Comparison of ENCODE assay signal across 10 mouse cellular contexts in genomic region chr12:117412257-117412656, GRCm38 (mm10).
DNase-seq lines count a peak whose midpoint lies in the region; ATAC-seq lines count a peak whose summit lies in the region.
"Had no signal": no experiment of that assay in that cellular context is flagged by ENCODE, and none has a peak within 500 bp of the region (broad histone marks: within the 10 kb centered on the region; RNA-seq: fewer than 3 reads in every experiment).

No protein-coding gene starts in this region.

- no peaks in the 10 kb centered on the region for H3K36me3 ChIP-seq in midbrain, embryonic 14.5 days (ENCODE audit: control insufficient read depth, insufficient read depth, low read length)
- no peaks in the 10 kb centered on the region for H3K36me3 ChIP-seq in midbrain, embryonic 10.5 days
- no peaks in the 10 kb centered on the region for H3K36me3 ChIP-seq in intestine, embryonic 16.5 days (ENCODE audit: control insufficient read depth, insufficient read depth, low read length)

- peak; percentile 14 to 59 for DNase-seq in adrenal gland, adult (ENCODE audit: inconsistent age in 2 of 2, low spot score in 1 of 2)
- DNase-seq in adrenal gland, postnatal 4 days (ENCODE audit: low spot score in 2 of 2) = no peak
- DNase-seq in midbrain, embryonic 14.5 days = peak; percentile 57
- no peak for DNase-seq in midbrain, embryonic 10.5 days (ENCODE audit: low spot score)
- peak; percentile 69 for DNase-seq in kidney, postnatal 14 days
- peak; percentile 13 for DNase-seq in right cerebral cortex, postnatal 25 days
- no peak for DNase-seq in thymus, postnatal 36 days

- ATAC-seq in midbrain, embryonic 14.5 days (ENCODE audit: low FRiP score, low TSS enrichment) = peak; percentile 46; the same call in 1 of the 2 replicates
- no peak for ATAC-seq in intestine, embryonic 16.5 days
- ATAC-seq: midbrain, embryonic 16.5 days had no signal

- H3K27ac ChIP-seq in midbrain, embryonic 14.5 days (replicated peaks; ENCODE audit: low read depth, low read length) = peak overlapping the region; percentile 20; the same call in 1 of the 2 replicates
- no peak overlapping the region for H3K27ac ChIP-seq in midbrain, embryonic 10.5 days (replicated peaks)
- no peak overlapping the region for H3K27ac ChIP-seq in intestine, embryonic 16.5 days (ENCODE audit: low read length)

- no peak overlapping the region for H3K9ac ChIP-seq in midbrain, embryonic 14.5 days (replicated peaks; ENCODE audit: low read length)
- H3K9ac ChIP-seq in intestine, embryonic 16.5 days (ENCODE audit: low read depth, low read length) = no peak overlapping the region

- WGBS in midbrain, embryonic 14.5 days = 41% methylated on average over 6 of the region's 6 CpGs
- WGBS in midbrain, embryonic 10.5 days = 89% methylated on average over 6 of the region's 6 CpGs
- WGBS in intestine, embryonic 16.5 days = 63% methylated on average over 6 of the region's 6 CpGs

- H3K4me3 ChIP-seq in midbrain, embryonic 14.5 days (replicated peaks; ENCODE audit: low read depth, low read length) = no peak overlapping the region
- no peak overlapping the region for H3K4me3 ChIP-seq in midbrain, embryonic 10.5 days
- no peak overlapping the region for H3K4me3 ChIP-seq in intestine, embryonic 16.5 days (ENCODE audit: low read length)
- H3K4me3 ChIP-seq: erythroblast, embryonic 14.5 days had no signal

- no peaks in the 10 kb centered on the region for H3K9me3 ChIP-seq in midbrain, embryonic 14.5 days (ENCODE audit: control insufficient read depth, low read length)
- no peaks in the 10 kb centered on the region for H3K9me3 ChIP-seq in midbrain, embryonic 10.5 days (replicated peaks)
- no peaks in the 10 kb centered on the region for H3K9me3 ChIP-seq in intestine, embryonic 16.5 days (ENCODE audit: control insufficient read depth, low read length)

- no peak overlapping the region for H3K4me2 ChIP-seq in midbrain, embryonic 14.5 days (ENCODE audit: low read length)
- H3K4me2 ChIP-seq in intestine, embryonic 16.5 days (ENCODE audit: low read depth, low read length) = no peak overlapping the region

- 0 out of 2 replicates have a peak, but pooled peaks cover 7% of the 10 kb centered on the region for H3K4me1 ChIP-seq in midbrain, embryonic 14.5 days (ENCODE audit: control insufficient read depth, insufficient read depth, low read length)
- peaks cover 7% of the 10 kb centered on the region for H3K4me1 ChIP-seq in midbrain, embryonic 10.5 days
- H3K4me1 ChIP-seq in intestine, embryonic 16.5 days (ENCODE audit: control insufficient read depth, insufficient read depth, low read length) = peaks cover 7% of the 10 kb centered on the region; the same call in 1 of the 2 replicates

- no peaks in the 10 kb centered on the region for H3K27me3 ChIP-seq in midbrain, embryonic 14.5 days (ENCODE audit: control insufficient read depth, insufficient read depth, low read length)
- no peaks in the 10 kb centered on the region for H3K27me3 ChIP-seq in midbrain, embryonic 10.5 days (ENCODE audit: low read depth, poor library complexity, severe bottlenecking)
- H3K27me3 ChIP-seq in intestine, embryonic 16.5 days (replicated peaks; ENCODE audit: control insufficient read depth, insufficient read depth, low read length) = no peaks in the 10 kb centered on the region

Comparison
In these comparisons a context has a peak if more than half of its experiments do, and no peak if none do; other contexts are left out.
1. DNase-seq: peak in adrenal gland, adult (2 of 2), midbrain, embryonic 14.5 days (single experiment), kidney, postnatal 14 days (single experiment) and right cerebral cortex, postnatal 25 days (single experiment); none in adrenal gland, postnatal 4 days (0 of 2), midbrain, embryonic 10.5 days (single experiment) and thymus, postnatal 36 days (0 of 2).